Mouse (Mus musculus): ENCODE data around the gene Cryba4.

- TF ChIP-seq CTCF (IDR thresholded peaks at IDR 0.05; ENCODE audit: insufficient read depth, low read length) (no peak), POLR2A (IDR thresholded peaks at IDR 0.05; ENCODE audit: borderline replicate concordance, extremely low read depth, low read depth, low read length) (no peak)
These were observed 33.3 kb upstream of the Cryba4 start for GRCm38 (mm10) chr5:112285548-112286085.

All from lung, adult 2 months (tissue).